Mouse (Mus musculus): ENCODE results near the gene Usp54. TPM values are rescaled to one million over a fixed set of nuclear protein-coding genes. Genes with fewer than 3 reads are reported as not detected.

Gene Usp54
- total RNA-seq, 2 experiments from 2014 or later, result 12.6 to 16.6 TPM

DNA sequence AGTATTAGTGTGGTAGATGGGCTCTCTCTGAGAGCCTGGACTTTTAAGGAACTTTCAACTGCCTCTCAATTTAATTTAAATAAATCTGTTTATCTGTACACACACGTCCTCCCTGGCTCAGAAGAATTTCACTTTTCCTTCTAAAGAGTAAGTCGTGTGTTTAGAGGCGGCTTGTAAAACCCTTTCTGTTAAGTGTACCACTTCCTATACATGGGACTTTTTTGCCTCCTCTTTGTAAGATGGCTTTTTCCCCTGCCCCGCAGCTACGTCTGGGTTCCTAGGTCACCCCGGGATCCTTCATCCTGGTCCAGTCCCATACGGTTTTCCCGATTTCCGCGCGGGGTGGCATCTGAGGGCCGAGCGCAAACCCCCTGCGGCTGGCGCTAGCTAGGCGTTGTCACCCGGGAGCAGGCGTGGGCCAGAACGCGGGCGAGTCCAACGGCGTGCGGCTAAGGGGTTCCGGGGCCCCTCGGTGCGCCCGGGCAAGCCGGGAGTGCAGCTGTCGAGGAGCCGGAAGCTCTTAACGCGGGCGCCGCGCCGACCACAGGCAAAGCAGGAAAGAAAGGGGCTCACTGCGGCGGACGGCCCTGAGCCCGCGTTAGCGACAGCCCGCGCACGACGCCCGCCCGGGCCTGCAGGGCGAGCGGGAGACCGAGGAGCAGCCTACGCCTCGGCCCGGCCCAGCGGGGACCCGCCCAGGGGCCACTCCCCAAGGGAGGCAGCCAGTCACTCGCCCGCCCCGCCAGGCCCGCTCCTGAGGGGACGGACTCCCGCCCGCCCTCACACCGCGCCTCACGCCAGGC is 95.1 kb downstream of the Usp54 start:
- peak; percentile 93 to 95 for DNase-seq
- intact Hi-C loops (cut with DNase I), result loop anchor here (1.0 kb wide), 1 partner anchor 66 kb away; no protein-coding TSS in a partner anchor

DNA sequence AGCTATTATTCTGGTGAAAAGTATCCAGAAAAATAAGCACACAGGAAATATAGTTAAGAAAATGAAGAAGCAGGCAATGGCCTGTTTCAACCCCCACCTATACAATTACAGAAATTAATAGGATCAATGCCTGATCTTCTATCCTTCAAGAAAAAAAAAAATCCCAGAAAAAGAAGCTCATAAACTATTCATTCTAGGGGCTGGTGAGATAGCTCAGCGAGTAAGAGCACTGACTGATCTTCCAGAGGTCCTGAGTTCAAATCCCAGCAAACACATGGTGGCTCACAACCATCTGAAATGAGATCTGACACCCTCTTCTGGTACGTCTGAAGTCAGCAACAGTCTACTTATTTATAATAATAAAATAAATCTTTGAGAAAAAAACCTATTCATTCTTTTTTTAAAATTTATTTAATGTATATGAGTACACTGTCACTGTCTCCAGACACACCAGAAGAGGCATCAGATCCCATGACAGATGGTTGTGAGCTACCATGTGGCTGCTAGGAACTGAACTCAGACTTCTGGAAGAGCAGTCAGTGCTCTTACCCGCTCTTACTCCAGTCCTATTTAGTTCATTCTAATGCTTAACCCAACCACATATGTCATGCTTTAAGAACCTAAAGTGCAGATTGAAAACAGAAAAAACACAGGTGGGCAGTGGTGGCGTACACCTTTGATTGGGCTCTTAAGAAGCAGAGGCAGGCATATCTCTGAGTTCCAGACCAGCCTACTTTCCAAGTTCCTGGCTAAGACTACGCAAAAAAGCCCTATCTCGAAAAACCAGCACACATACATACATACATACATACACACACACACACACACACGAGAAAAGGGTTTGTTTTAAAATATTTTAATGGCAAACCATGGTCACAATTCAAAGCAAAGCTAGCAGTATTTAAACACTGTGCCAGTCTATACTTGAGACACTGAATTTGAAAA is 96.1 kb downstream of the Usp54 start:
- DNase-seq, result no peak
- intact Hi-C loops (cut with DNase I), result no loop called here

DNA sequence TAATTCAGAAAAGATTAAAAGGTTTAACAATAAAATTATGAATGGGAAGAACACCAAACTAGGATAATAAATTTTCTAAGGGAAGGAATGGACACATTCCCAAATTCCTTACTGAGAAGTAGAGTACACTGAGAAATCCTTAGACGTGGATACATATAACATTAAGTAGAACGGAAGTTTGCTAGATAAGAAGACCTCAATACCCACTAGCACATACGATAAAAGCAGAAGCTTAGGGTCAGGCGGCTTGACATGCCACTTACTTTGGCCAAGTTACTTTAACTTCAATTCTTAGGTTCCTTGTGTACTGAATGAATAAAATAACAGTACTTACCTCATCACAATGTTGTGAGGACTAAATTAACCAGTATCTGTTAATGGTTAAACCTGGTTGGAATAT is 111.2 kb downstream of the Usp54 start:
- no peak for DNase-seq
- intact Hi-C loops (cut with DNase I), result no loop called here

DNA sequence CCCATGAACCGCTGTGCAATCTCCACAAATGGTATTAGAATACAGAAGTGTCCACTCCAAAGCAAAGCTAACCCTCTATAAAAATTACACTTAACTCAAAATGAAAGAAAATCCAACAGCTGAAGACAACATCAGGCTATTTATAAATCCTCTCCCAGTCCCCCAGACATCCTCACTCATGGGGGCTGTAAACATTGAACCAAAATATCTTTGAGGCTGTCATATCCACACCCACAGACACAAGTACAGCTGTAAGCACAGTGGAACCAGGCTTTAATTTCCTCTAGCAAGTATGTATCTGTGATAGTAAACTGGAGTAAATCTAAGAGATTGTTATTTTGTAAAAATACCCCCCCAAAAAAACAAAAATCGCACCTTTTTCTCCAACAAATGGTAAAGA is 120.7 kb downstream of the Usp54 start:
- no peak for DNase-seq
- intact Hi-C loops (cut with DNase I), result no loop called here

DNA sequence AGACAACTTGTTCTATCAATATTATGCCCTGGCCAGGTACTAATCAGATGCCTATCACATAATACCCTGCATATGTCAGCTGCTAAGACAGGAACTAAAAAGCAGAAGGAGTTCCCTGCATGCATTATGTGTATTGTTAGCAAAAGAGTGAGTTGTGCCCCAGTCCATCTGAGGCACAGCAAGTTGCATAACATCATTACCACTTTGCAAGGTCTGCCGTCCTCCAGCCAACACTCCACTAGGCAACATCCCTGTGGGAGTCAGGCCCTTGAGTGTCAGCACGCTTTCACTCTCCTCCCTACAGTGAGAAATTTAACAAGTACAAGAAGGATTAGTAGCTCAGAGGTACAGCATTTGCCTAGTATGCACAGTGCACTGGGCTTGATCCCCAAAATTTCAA is 132.4 kb downstream of the Usp54 start:
- DNase-seq, result no peak
- intact Hi-C loops (cut with DNase I), result no loop called here

DNA sequence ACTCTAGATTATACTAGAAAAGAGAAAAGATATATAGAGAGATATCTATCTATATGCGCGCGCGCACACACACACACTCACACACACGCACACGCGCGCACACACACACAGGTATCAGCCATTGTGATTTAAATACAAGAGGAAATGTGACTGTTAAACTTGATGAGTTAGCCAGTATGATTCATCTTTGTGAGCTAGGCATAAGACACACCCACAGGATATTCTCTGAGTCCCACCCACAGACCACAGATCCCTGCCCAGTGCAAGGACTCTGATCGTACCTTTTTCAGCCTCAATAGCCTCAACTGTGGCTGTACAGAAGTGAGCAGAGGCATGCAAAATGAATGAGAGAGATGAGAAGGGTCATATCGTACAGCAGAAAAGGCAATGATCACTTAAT is 137.9 kb downstream of the Usp54 start:
- intact Hi-C loops (cut with DNase I), result no loop called here
- no peak for DNase-seq

DNA sequence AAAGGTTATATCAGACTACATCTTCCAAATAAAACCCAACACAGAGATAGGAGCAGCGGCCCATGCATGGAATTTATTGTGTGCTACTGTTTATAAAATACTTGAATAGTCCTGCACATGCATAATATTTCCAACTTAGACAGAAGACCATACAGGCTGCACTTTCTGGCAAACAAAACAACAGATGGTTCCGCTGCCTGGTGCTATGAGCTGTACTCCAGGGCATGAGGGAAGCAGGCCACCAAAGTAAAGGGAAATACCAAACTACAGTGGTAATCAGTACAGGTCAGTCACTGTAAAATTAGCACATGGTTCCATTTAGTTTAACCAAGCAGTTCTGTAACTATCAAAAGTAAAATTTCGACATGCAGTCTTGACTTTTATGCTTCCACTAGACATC is 140.9 kb downstream of the Usp54 start:
- DNase-seq, result no peak
- intact Hi-C loops (cut with DNase I), result no loop called here

Small RNAs within 50 kb of the gene (microRNA-seq; reads per million reads assigned to microRNA genes)
- gene Mir6946, result 0.81 to 1.1 reads per million in 2 experiments

Other genes starting within 250 kb of the Usp54 start
- 10 to 100 TPM; 64.9 to 68.5 TPM for gene Mrps16, start 247.4 kb downstream of the Usp54 start, total RNA-seq (2021)
- gene Cfap70, start 188.8 kb downstream of the Usp54 start, total RNA-seq (2021), result under 1 TPM; 0.12 to 0.27 TPM
- 10 to 100 TPM; 50.0 to 61.0 TPM for gene Anxa7, start 160.9 kb downstream of the Usp54 start, total RNA-seq (2021)
- 1 to 10 TPM in 1 of 2 experiments, under 1 TPM in 1; 0.88 to 1.1 TPM for gene Mss51, start 144.2 kb downstream of the Usp54 start, total RNA-seq (2021)
- 10 to 100 TPM; 64.2 to 64.6 TPM for gene Ppp3cb, start 94.5 kb downstream of the Usp54 start, total RNA-seq (2021)
- gene Myoz1, start 15.5 kb upstream of the Usp54 start, total RNA-seq (2021), result 1 to 10 TPM in 1 of 2 experiments, under 1 TPM in 1; 0.88 to 1.7 TPM
- 100 to 1,000 TPM in 1 of 2 experiments, 10 to 100 TPM in 1; 94.3 to 117 TPM for gene Synpo2l, start 27.3 kb upstream of the Usp54 start, total RNA-seq (2021)
- gene Sec24c, start 33.2 kb upstream of the Usp54 start, total RNA-seq (2021), result 100 to 1,000 TPM in 1 of 2 experiments, 10 to 100 TPM in 1; 98.8 to 101 TPM
- gene Fut11, start 53.9 kb upstream of the Usp54 start, total RNA-seq (2021), result 10 to 100 TPM in 1 of 2 experiments, 1 to 10 TPM in 1; 8.9 to 10.1 TPM
- gene Chchd1, start 61.9 kb upstream of the Usp54 start, total RNA-seq (2021), result 100 to 1,000 TPM in 1 of 2 experiments, 10 to 100 TPM in 1; 87.4 to 104 TPM
- 10 to 100 TPM; 56.1 to 63.3 TPM for gene Zswim8, start 66.5 kb upstream of the Usp54 start, total RNA-seq (2021)
- 10 to 100 TPM; 13.6 to 15.4 TPM for gene Ndst2, start 93.5 kb upstream of the Usp54 start, total RNA-seq (2021)
- gene Camk2g, start 153.0 kb upstream of the Usp54 start, total RNA-seq (2021), result 10 to 100 TPM; 40.8 to 42.3 TPM
- gene Plau, start 195.6 kb upstream of the Usp54 start, total RNA-seq (2021), result 1 to 10 TPM; 5.7 to 6.1 TPM